Mouse (Mus musculus): ENCODE measurements at regions not wholly inside any gene's neighbourhood (a gene's known extent, or its start where the extent isn't known, plus 50 kb on each side); places are given as distances from the start of the nearest gene placed in this dataset.

DNA sequence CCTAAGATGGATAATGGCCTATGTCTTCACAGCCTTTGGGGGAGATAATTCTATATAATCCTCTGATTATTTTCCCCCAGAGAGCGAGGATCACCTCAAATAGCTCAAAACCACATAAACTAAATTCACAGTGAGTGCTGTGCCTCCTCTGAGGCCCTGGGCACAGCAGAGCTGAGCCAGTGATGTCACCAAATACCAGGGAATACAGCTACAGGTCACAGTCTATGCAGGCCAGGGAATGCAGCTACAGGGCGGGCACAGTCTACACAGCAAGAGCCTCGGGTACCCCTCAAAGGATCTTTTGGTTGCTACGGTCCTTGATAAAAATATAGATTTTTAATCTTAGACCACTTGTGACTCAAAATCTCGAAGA is 211.4 kb downstream of the Tgfb2 start:
- no peaks in the 10 kb centered on the region for H3K36me3 ChIP-seq (ENCODE audit: control insufficient read depth, insufficient read depth, low read length)
- no peak overlapping the region for H3K4me2 ChIP-seq
- no peak overlapping the region for H3K9ac ChIP-seq (ENCODE audit: low read depth, low read length)
- H3K27ac ChIP-seq (ENCODE audit: low read depth, low read length) = no peak overlapping the region
- no peaks in the 10 kb centered on the region for H3K4me1 ChIP-seq (ENCODE audit: control insufficient read depth, insufficient read depth, low read length)
- no peaks in the 10 kb centered on the region for H3K9me3 ChIP-seq (replicated peaks; ENCODE audit: control insufficient read depth, low read length)
- no peak for ATAC-seq (replicated peaks; ENCODE audit: insufficient number of reproducible peaks, low FRiP score, low TSS enrichment)
- no peak overlapping the region for H3K4me3 ChIP-seq (ENCODE audit: low read depth, low read length)
- no peaks in the 10 kb centered on the region for H3K27me3 ChIP-seq (ENCODE audit: control insufficient read depth, insufficient read depth, low read length)
- 77% methylated on average over 5 of the region's 5 CpGs for whole genome bisulfite sequencing (ENCODE audit: insufficient replicate concordance)

DNA sequence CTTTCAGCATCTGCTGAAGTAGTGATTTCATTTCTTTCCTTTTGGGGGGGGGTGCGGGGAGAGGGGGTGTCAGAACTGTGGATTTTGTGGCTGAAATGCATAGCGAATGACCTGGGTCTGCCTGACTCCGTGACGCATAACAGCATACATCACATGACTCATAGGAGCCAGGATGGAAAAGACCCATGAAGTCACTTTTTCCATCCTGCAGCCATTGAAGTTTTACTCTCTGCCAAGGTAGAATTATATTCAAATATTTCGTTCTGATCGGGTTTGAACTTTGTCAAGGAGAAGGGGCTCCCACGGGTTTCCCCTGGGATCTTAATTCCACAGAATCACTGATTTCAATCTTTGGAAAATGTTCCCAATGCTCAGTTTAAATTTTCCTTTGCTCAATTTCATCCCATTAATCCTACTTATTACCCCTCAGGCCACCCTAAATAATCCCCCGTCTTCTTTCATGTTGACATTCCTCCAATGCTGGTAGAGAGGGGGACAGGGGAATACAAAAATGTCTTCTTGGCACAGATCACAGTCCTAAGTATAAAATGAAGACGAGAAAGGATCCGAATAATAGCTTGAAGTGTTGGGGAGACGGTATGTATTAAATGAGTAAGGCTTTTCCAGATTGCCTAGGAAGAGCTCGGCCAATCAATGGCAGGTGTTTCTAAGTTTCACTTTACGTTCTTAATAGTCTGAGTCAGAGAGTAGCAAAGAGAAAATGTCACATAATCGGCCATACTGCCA is 212.0 kb downstream of the Tgfb2 start:
- Histone ChIP-seq H3K9ac (ENCODE audit: low read depth, low read length) (no peak overlapping the region), H3K4me1 (ENCODE audit: control insufficient read depth, insufficient read depth, low read length) (no peaks in the 10 kb centered on the region), H3K27ac (ENCODE audit: low read depth, low read length) (no peak overlapping the region), H3K9me3 (replicated peaks; ENCODE audit: control insufficient read depth, low read length) (no peaks in the 10 kb centered on the region), H3K4me2 (no peak overlapping the region), H3K4me3 (ENCODE audit: low read depth, low read length) (no peak overlapping the region), H3K36me3 (ENCODE audit: control insufficient read depth, insufficient read depth, low read length) (no peaks in the 10 kb centered on the region), H3K27me3 (ENCODE audit: control insufficient read depth, insufficient read depth, low read length) (no peaks in the 10 kb centered on the region)
- 78% methylated on average over 14 of the region's 14 CpGs for WGBS (ENCODE audit: insufficient replicate concordance)
- no peak for ATAC-seq (replicated peaks; ENCODE audit: insufficient number of reproducible peaks, low FRiP score, low TSS enrichment)

GRCm38 (mm10) chr1:186482177-186482576 is 223.6 kb downstream of the Tgfb2 start:
- H3K4me3 ChIP-seq (ENCODE audit: low read depth, low read length) = no peak overlapping the region
- no peaks in the 10 kb centered on the region for H3K9me3 ChIP-seq (replicated peaks; ENCODE audit: control insufficient read depth, low read length)
- H3K36me3 ChIP-seq (ENCODE audit: control insufficient read depth, insufficient read depth, low read length) = no peaks in the 10 kb centered on the region
- WGBS (ENCODE audit: insufficient replicate concordance) = 62% methylated on average over 8 of the region's 8 CpGs
- H3K4me1 ChIP-seq (ENCODE audit: control insufficient read depth, insufficient read depth, low read length) = no peaks in the 10 kb centered on the region
- no peak overlapping the region for H3K4me2 ChIP-seq
- H3K27ac ChIP-seq (ENCODE audit: low read depth, low read length) = no peak overlapping the region
- H3K9ac ChIP-seq (ENCODE audit: low read depth, low read length) = no peak overlapping the region
- H3K27me3 ChIP-seq (ENCODE audit: control insufficient read depth, insufficient read depth, low read length) = no peaks in the 10 kb centered on the region
- ATAC-seq (replicated peaks; ENCODE audit: insufficient number of reproducible peaks, low FRiP score, low TSS enrichment) = no peak

- Histone ChIP-seq H3K27ac (ENCODE audit: low read depth, low read length) (no peak overlapping the region), H3K4me1 (ENCODE audit: control insufficient read depth, insufficient read depth, low read length) (no peaks in the 10 kb centered on the region), H3K9ac (ENCODE audit: low read depth, low read length) (no peak overlapping the region), H3K9me3 (replicated peaks; ENCODE audit: control insufficient read depth, low read length) (no peaks in the 10 kb centered on the region), H3K36me3 (ENCODE audit: control insufficient read depth, insufficient read depth, low read length) (no peaks in the 10 kb centered on the region), H3K27me3 (ENCODE audit: control insufficient read depth, insufficient read depth, low read length) (no peaks in the 10 kb centered on the region), H3K4me2 (no peak overlapping the region), H3K4me3 (ENCODE audit: low read depth, low read length) (no peak overlapping the region)
- ATAC-seq (replicated peaks; ENCODE audit: insufficient number of reproducible peaks, low FRiP score, low TSS enrichment) = no peak
- 83% methylated on average over 1 of the region's 1 CpGs for WGBS (ENCODE audit: insufficient replicate concordance)
Measured at GRCm38 (mm10) chr1:186480019-186480418, 225.8 kb downstream of the Tgfb2 start.

- ATAC-seq (replicated peaks; ENCODE audit: insufficient number of reproducible peaks, low FRiP score, low TSS enrichment) = no peak
- 70% methylated on average over 8 of the region's 8 CpGs for WGBS (ENCODE audit: insufficient replicate concordance)
Measured at GRCm38 (mm10) chr1:186478428-186479238, 227.2 kb downstream of the Tgfb2 start.

GRCm38 (mm10) chr1:186474844-186475243 is 230.9 kb downstream of the Tgfb2 start:
- Histone ChIP-seq H3K36me3 (ENCODE audit: control insufficient read depth, insufficient read depth, low read length) (no peaks in the 10 kb centered on the region), H3K9ac (ENCODE audit: low read depth, low read length) (no peak overlapping the region), H3K4me1 (ENCODE audit: control insufficient read depth, insufficient read depth, low read length) (no peaks in the 10 kb centered on the region), H3K4me2 (no peak overlapping the region), H3K27ac (ENCODE audit: low read depth, low read length) (no peak overlapping the region), H3K9me3 (replicated peaks; ENCODE audit: control insufficient read depth, low read length) (no peaks in the 10 kb centered on the region), H3K4me3 (ENCODE audit: low read depth, low read length) (no peak overlapping the region), H3K27me3 (ENCODE audit: control insufficient read depth, insufficient read depth, low read length) (no peaks in the 10 kb centered on the region)
- no peak for ATAC-seq (replicated peaks; ENCODE audit: insufficient number of reproducible peaks, low FRiP score, low TSS enrichment)
- 56% methylated on average over 2 of the region's 2 CpGs for WGBS (ENCODE audit: insufficient replicate concordance)

More at GRCm38 (mm10) chr1:186478428-186479238, 227.2 kb downstream of the Tgfb2 start:
- H3K4me3 ChIP-seq (ENCODE audit: low read depth, low read length) = no peak overlapping the region
- no peaks in the 10 kb centered on the region for H3K9me3 ChIP-seq (replicated peaks; ENCODE audit: control insufficient read depth, low read length)
- no peak overlapping the region for H3K4me2 ChIP-seq
- no peaks in the 10 kb centered on the region for H3K4me1 ChIP-seq (ENCODE audit: control insufficient read depth, insufficient read depth, low read length)
- no peak overlapping the region for H3K9ac ChIP-seq (ENCODE audit: low read depth, low read length)
- H3K27ac ChIP-seq (ENCODE audit: low read depth, low read length) = no peak overlapping the region
- H3K36me3 ChIP-seq (ENCODE audit: control insufficient read depth, insufficient read depth, low read length) = no peaks in the 10 kb centered on the region
- H3K27me3 ChIP-seq (ENCODE audit: control insufficient read depth, insufficient read depth, low read length) = no peaks in the 10 kb centered on the region

- 73% methylated on average over 1 of the region's 1 CpGs for WGBS (ENCODE audit: insufficient replicate concordance)
- Histone ChIP-seq H3K4me3 (ENCODE audit: low read depth, low read length) (no peak overlapping the region), H3K27me3 (ENCODE audit: control insufficient read depth, insufficient read depth, low read length) (no peaks in the 10 kb centered on the region), H3K4me1 (ENCODE audit: control insufficient read depth, insufficient read depth, low read length) (no peaks in the 10 kb centered on the region), H3K36me3 (ENCODE audit: control insufficient read depth, insufficient read depth, low read length) (no peaks in the 10 kb centered on the region), H3K27ac (ENCODE audit: low read depth, low read length) (no peak overlapping the region), H3K9ac (ENCODE audit: low read depth, low read length) (no peak overlapping the region), H3K4me2 (no peak overlapping the region), H3K9me3 (replicated peaks; ENCODE audit: control insufficient read depth, low read length) (no peaks in the 10 kb centered on the region)
- ATAC-seq (replicated peaks; ENCODE audit: insufficient number of reproducible peaks, low FRiP score, low TSS enrichment) = no peak
Measured at GRCm38 (mm10) chr1:186474385-186474784, 231.4 kb downstream of the Tgfb2 start.

GRCm38 (mm10) chr1:186472955-186473354 is 232.8 kb downstream of the Tgfb2 start:
- H3K27me3 ChIP-seq (ENCODE audit: control insufficient read depth, insufficient read depth, low read length) = no peaks in the 10 kb centered on the region
- ATAC-seq (replicated peaks; ENCODE audit: insufficient number of reproducible peaks, low FRiP score, low TSS enrichment) = no peak
- no peak overlapping the region for H3K27ac ChIP-seq (ENCODE audit: low read depth, low read length)
- H3K4me3 ChIP-seq (ENCODE audit: low read depth, low read length) = no peak overlapping the region
- H3K4me1 ChIP-seq (ENCODE audit: control insufficient read depth, insufficient read depth, low read length) = no peaks in the 10 kb centered on the region
- WGBS (ENCODE audit: insufficient replicate concordance) = 84% methylated on average over 10 of the region's 10 CpGs
- no peaks in the 10 kb centered on the region for H3K9me3 ChIP-seq (replicated peaks; ENCODE audit: control insufficient read depth, low read length)
- no peaks in the 10 kb centered on the region for H3K36me3 ChIP-seq (ENCODE audit: control insufficient read depth, insufficient read depth, low read length)
- H3K9ac ChIP-seq (ENCODE audit: low read depth, low read length) = no peak overlapping the region
- H3K4me2 ChIP-seq = no peak overlapping the region
